Mouse (Mus musculus) gastrocnemius, adult 2 months (tissue): Measurements from ENCODE around the gene Ppp4c. TPM values are rescaled to one million over a fixed set of nuclear protein-coding genes. Genes with fewer than 3 reads are reported as not detected.

Source experiments
- DNase-seq: peaks from one replicate; pipeline ENCODE4 v3.0.0; 2022
- H3K27ac ChIP-seq: fragments of 200-600 bp; 2 replicates; pipeline ENCODE4 v1.8.1; 2022; ENCODE audit warnings: mild to moderate bottlenecking
- H3K4me3 ChIP-seq: fragments of 200-600 bp; 2 replicates; pipeline ENCODE4 v1.8.1; 2022; ENCODE audit warnings: mild to moderate bottlenecking, moderate library complexity
- CTCF ChIP-seq: fragments of 200-600 bp; IDR thresholded peaks from 2 replicates; pipeline ENCODE4 v1.8.1; 2022; ENCODE audit warnings: antibody characterized with exemption, mild to moderate bottlenecking, moderate library complexity
- intact Hi-C: fragments of 180-260 bp; cut with DNase I; formaldehyde crosslinking; loops from one replicate; pipeline ENCODE4 v1.15.1; 2025
- long read RNA-seq, 2 experiments: library from polyadenylated mRNA; stranded (forward); transcript quantifications; one replicate each; pipeline ENCODE4 v2.0.0; 2021
- total RNA-seq, 2 experiments: library from RNA; stranded (reverse); gene quantifications; 2 replicates each; pipeline ENCODE4 v1.2.3; 2021

Gene Ppp4c
- total RNA-seq: 10 to 100 TPM; 22.8 to 25.7 TPM
- long read RNA-seq, experiment 1, transcript Ppp4c-211 (8 exons, 1,400 nt): minor isoform, 7 of 38 reads
- long read RNA-seq, experiment 1, transcript Ppp4c-201 (9 exons, 1,359 nt): major isoform, 30 of 38 reads
- long read RNA-seq, experiment 1, partial matches to known transcripts: 0 of 38 reads
- long read RNA-seq, experiment 1, other reads (novel, unspliced or antisense): 1 of 38 reads
- long read RNA-seq, experiment 2, transcript Ppp4c-211 (8 exons, 1,400 nt): minor isoform, 9 of 27 reads
- long read RNA-seq, experiment 2, transcript Ppp4c-201 (9 exons, 1,359 nt): major isoform, 17 of 27 reads
- long read RNA-seq, experiment 2, partial matches to known transcripts: 0 of 27 reads
- long read RNA-seq, experiment 2, other reads (novel, unspliced or antisense): 1 of 27 reads

DNA sequence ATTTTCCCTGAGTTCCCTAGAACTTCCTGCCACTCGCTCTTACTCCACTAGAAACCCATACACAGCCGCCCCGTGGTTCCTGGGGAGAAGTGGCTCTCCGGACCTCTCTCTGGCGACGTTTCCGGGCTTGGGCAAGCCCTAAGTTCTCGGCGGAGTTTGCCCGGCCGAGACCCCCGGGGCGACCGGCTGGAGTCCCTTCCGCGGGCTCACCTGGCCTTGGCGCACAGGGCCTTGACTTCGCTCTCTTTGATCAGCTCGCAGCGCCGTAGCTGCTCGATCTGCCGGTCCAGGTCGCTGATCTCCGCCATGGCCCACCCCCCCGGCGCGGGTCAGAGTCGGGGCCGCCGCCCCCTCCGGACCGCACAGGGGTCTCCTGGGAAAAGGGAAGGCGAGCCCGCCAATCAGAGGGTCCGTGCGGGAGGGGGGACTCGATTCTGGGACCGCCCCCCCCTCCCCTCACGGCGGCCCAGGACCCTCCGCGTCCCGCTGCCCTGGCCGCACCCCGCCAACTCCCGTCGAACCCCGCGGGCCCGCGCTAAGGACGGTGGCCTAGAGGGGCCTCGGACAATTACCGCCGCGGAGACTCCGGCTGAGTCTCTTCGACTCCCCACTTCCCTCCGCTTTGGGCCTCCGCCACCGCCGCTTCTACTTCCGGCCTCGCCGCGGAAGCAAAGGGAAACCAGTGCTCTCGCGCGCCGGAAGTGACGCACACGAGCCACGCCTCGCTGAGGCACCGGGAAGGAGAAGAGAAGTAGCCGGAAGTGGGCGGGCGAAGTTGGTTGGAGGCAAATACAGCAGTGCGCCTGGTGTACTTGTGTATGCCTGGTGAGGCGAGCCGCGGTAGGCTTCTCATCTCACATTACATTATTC, at the start of gene Ppp4c:
Ppp4c (minus strand) TSS at position 646 of the 870 bp plus-strand sequence.
- intact Hi-C loops: loop anchor here (10.0 kb wide), 1 partner anchor 327 kb away; the partner anchor contains the start of gene Atp2a1
- peak within 1 kb of the TSS; percentile 84 for H3K4me3 ChIP-seq
- peak within 1 kb of the TSS; percentile 91 for H3K27ac ChIP-seq
- DNase-seq: peak; percentile 98
- TF ChIP-seq CTCF: no peak

DNA sequence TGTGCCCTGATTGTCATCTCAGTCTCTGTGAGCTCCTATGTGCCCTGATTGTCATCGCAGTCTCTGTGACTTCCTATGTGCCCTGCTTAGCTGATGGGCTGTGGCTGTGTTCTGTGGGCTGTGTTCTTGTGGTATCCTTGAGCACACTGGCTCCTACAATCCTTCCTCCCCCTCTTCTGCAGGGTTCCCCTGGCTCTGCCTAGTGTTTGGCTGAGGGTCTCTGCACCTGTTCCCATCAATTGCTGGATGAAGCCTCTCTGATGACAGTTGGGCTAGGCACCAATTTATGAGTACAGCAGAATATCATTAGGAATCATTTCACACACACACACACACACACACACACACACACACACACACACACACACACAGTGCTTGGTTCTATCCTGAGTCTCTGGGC, 41.0 kb upstream of the Ppp4c start:
- no peak for DNase-seq
- H3K4me3 ChIP-seq: no peak overlapping the region
- intact Hi-C loops: loop anchor here (2.0 kb wide), 1 partner anchor 272 kb away; no protein-coding TSS in a partner anchor
- no peak overlapping the region for H3K27ac ChIP-seq
- no peak for TF ChIP-seq CTCF

DNA sequence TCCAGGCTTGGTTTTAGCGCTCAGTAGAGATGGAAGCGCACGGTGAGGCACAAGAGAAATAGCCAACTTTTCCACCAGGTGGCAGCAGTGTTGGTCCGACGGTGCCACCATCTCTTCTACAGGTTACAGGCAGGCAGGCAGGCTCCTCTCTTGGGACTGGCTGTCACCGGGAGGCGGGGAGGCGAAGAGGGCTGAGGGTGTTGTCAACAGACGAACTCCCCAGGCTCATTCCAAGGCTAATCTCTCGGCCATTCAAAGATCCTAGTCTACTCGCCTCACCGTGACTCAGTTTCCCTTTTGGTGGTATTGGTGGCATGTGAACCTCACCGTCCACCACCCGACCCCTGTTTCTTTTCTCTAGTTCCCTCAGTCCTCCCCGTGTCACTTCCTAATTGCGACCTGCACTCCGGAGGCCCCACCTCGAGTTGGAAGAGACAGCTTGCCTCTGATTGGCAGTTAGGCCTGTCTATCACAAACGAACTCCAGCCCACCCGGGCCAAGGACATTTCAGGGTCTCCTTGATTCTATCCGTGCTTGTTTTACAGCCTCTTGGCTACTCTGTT, 39.8 kb upstream of the Ppp4c start:
- TF ChIP-seq CTCF: peak; percentile 85
- Histone ChIP-seq H3K4me3 (peak overlapping the region; percentile 55), H3K27ac (0 out of 2 replicates have a peak overlapping the region, but pooled peaks have one; percentile 0)
- peak; percentile 83 for DNase-seq
- intact Hi-C loops: loop anchor here (2.0 kb wide), 1 partner anchor 273 kb away; no protein-coding TSS in a partner anchor

GRCm38 (mm10) chr7:126831539-126831938, 39.2 kb upstream of the Ppp4c start, which contains the start of gene 4930451I11Rik:
TSS of gene 4930451I11Rik (minus strand) at chr7:126831639.
- Histone ChIP-seq H3K27ac (0 out of 2 replicates have a peak within 1 kb of the TSS, but pooled peaks have one; percentile 0), H3K4me3 (peak within 1 kb of the TSS; percentile 55)
- TF ChIP-seq CTCF: no peak
- intact Hi-C loops: no loop called here
- DNase-seq: no peak

- no peak overlapping the region for H3K27ac ChIP-seq
- DNase-seq: no peak
- no peak for TF ChIP-seq CTCF
- peak overlapping the region; percentile 32; the same call in 1 of the 2 replicates for H3K4me3 ChIP-seq
- intact Hi-C loops: no loop called here
Measured at GRCm38 (mm10) chr7:126825952-126826351, 33.7 kb upstream of the Ppp4c start.

DNA sequence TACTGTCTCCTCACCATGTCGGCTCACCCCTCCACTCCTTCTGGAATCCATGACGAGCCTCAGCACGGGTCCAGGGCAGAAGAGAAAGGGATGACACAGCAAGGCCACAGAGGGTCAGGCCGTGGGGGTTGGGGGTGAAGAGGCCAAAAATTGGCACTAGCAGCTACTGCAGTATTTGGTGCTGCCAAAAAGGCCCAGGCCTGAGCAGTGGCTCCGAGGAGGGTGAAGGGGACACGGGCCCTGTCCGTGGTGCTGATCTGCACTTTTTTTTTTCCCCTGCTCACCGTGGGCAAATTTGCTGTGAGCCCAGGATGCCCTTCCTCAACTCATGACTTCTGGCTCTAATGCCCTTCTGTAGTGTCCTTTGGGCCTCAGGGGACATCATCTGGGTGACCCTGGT, 33.1 kb upstream of the Ppp4c start:
- intact Hi-C loops: no loop called here
- H3K4me3 ChIP-seq: peak overlapping the region; percentile 32
- DNase-seq: peak; percentile 48
- TF ChIP-seq CTCF: no peak
- peak overlapping the region; percentile 87; the same call in 1 of the 2 replicates for H3K27ac ChIP-seq

DNA sequence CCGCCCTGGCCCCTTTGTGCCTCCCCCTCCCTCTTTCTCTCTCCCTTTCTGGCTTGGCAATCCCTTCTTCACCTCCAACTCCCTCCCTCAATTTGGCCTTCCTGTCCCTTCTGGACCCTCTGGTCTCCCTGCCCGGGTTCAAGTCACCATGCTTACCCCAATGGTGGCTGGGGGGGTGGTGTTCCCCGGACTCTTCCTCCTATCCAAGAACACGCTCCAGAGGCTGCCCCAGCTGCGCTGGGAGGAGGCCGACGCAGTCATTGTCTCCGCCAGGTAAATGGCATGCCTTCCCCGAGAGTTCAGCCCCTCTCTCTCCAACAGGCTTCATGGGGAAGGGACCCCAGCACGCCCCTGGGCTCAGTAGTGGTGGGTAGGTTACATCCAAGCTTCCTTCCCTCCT, 31.6 kb upstream of the Ppp4c start:
- TF ChIP-seq CTCF: no peak
- peak overlapping the region; percentile 87 for H3K27ac ChIP-seq
- no peak for DNase-seq
- peak overlapping the region; percentile 80 for H3K4me3 ChIP-seq
- intact Hi-C loops: loop anchor here (5.0 kb wide), 3 partner anchors 38 to 203 kb away; partner anchors contain the start of genes Hirip3, Ino80e, Maz and Taok2

DNA sequence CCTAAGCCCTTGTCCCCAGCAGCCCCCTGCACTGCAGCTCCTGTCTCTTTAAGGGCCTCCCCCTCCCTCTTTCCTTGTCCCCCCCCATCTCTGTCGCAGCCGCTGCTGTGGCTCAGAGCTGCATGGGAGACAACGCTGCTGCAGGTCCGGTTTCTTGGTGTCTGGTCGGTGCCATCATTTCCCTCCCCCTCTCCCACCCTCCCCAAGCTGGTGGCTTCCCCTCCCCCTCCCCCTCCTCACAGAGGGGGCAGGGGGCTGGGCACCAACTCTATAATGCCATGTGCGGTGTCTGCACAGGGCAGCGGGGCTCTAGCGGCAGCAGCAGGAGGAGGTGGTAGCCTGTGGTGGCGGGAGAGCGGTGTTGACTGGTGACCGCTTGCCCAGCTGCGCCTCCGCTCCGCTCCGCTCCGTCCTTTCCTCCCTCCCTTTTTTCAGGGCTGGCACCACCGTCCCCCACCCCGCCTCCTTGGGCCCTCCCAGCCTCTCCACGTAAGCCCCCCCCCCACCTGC, 31.0 kb upstream of the Ppp4c start:
- peak; percentile 43 for DNase-seq
- TF ChIP-seq CTCF: no peak
- Histone ChIP-seq H3K27ac (peak overlapping the region; percentile 87), H3K4me3 (peak overlapping the region; percentile 80)
- intact Hi-C loops: loop anchor here (5.0 kb wide), 3 partner anchors 39 to 204 kb away; partner anchors contain the start of genes Hirip3, Ino80e, Maz and Taok2

DNA sequence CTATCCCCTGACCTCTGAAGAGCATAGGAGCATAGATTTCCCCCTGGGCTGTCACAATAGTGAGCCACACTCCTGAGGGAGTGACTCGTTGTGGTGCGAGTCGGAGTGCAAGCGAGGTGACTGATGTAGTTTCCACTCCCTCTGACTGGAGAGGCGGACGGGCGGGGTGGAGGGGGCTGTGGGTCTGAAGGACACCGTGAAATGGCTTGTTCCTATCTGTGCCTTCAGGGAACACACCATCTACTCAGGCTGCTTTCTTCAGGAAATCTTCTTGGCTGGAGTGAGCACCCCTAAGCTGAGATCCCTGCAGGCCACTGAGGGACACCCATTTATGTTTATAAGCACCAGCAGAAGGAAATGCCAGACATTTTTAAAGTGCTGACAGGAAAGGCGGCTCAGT, 30.4 kb upstream of the Ppp4c start:
- TF ChIP-seq CTCF: no peak
- intact Hi-C loops: loop anchor here (5.0 kb wide), 3 partner anchors 40 to 205 kb away; partner anchors contain the start of genes Hirip3, Ino80e, Maz and Taok2
- H3K27ac ChIP-seq: peak overlapping the region; percentile 87
- DNase-seq: peak; percentile 48
- H3K4me3 ChIP-seq: peak overlapping the region; percentile 80

DNA sequence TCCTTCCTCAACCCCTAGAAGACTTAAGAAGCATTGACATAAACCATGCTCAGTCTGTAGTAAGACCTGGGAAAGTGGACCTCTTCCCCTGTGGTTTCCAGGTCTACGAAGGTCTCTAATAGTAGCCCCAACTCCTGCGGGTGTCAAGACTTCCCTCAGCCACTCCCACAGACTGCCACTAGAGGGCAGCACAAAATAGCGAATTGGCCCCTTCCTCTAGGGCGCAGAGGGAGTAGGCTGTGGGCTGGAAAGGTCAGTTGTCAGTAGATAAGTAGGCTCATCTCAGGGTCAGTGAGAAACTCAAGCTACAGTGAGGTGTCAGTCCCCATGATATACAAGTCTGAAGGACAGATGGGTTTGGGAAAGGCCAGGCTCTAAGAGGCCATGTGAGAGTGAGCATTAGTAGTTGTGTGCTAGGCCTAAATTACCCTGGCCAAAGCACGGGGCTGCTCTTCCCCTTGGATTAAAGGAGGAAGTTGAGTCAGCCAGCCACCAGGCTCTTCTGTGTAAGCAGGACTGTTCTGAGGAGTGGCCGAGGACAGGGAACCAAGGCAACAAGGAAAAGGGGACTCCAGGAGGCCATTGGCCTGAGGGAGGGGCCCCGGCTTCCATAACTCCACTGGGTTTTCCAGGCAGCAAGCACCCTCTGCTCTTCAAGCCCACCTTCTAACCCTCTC, 29.7 kb upstream of the Ppp4c start:
- TF ChIP-seq CTCF: peak; percentile 99
- DNase-seq: peak; percentile 86
- intact Hi-C loops: loop anchor here (1.0 to 5.0 kb wide), 4 partner anchors 40 to 205 kb away; partner anchors contain the start of genes Hirip3, Ino80e, Maz and Taok2
- Histone ChIP-seq H3K27ac (peak overlapping the region; percentile 87), H3K4me3 (peak overlapping the region; percentile 80)

- DNase-seq: no peak
- TF ChIP-seq CTCF: peak; percentile 25; the same call in 1 of the 2 replicates
- intact Hi-C loops: no loop called here
Measured at GRCm38 (mm10) chr7:126818818-126819217, 26.5 kb upstream of the Ppp4c start.

More at GRCm38 (mm10) chr7:126818818-126819217, 26.5 kb upstream of the Ppp4c start:
- Histone ChIP-seq H3K27ac (no peak overlapping the region), H3K4me3 (no peak overlapping the region)
